8 mouse cellular contexts compared by ENCODE assay signal in genomic region chr13:75797369-75798141, GRCm38 (mm10). TPM values are rescaled to one million over a fixed set of nuclear protein-coding genes. Genes with fewer than 3 reads are reported as not detected.
DNase-seq lines count a peak whose midpoint lies in the region; ATAC-seq lines count a peak whose summit lies in the region.

No protein-coding gene starts in this region.

- peak; percentile 94 for DNase-seq in ZHBTc4 (ENCODE audit: low read depth, low spot score)
- DNase-seq in gastrocnemius, adult 8-10 months (ENCODE audit: low spot score in 2 of 2), result peak; percentile 88 to 89
- DNase-seq in induced T-regulatory cell, adult 2 months (ENCODE audit: low read depth), result peak; percentile 95
- peak; percentile 73 to 96 for DNase-seq in left cerebral cortex, adult 9 months (ENCODE audit: low spot score in 2 of 2)
- peak; percentile 86 for DNase-seq in right cerebral cortex, postnatal 14 days
- DNase-seq in urinary bladder, postnatal 36 days (ENCODE audit: low spot score in 2 of 2), result peak; percentile 88 to 92

- ATAC-seq in common myeloid progenitor, adult 5-6 weeks (replicated peaks; ENCODE audit: low read depth, poor library complexity, severe bottlenecking), result peak; percentile 91
- peak; percentile 79 for ATAC-seq in megakaryocyte progenitor cell, adult 5-6 weeks (replicated peaks; ENCODE audit: poor library complexity)

RNA-seq across cellular contexts. Expression of gene Glrx, which starts 42.1 kb away (rescaled TPM):
- 45.2 and 62.7 TPM in 2 replicates for total RNA-seq in common myeloid progenitor, adult 5-6 weeks (2017)
- 10 to 100 TPM; 23.6 to 32.2 (median 28.3) TPM for total RNA-seq in gastrocnemius, adult 8-10 months (2022)
- total RNA-seq in megakaryocyte progenitor cell, adult 5-6 weeks (2015), result 225 and 237 TPM in 2 replicates
- total RNA-seq in megakaryocyte progenitor cell, adult 5-6 weeks (2017), result 116 and 123 TPM in 2 replicates

Comparison
In these comparisons a context has a peak if more than half of its experiments do, and no peak if none do; other contexts are left out.
1. Peak in every context shown above with its lines: DNase-seq and ATAC-seq.